Mouse (Mus musculus): ENCODE results near the gene Bicra. TPM values are rescaled to one million over a fixed set of nuclear protein-coding genes. Genes with fewer than 3 reads are reported as not detected.
A peak's percentile ranks its signal among the peaks of the same experiment; 100 is the strongest.

The Bicra gene
- total and polyA plus RNA-seq, 3 experiments: 0.81 to 14.1 TPM; not detected in 1

DNA sequence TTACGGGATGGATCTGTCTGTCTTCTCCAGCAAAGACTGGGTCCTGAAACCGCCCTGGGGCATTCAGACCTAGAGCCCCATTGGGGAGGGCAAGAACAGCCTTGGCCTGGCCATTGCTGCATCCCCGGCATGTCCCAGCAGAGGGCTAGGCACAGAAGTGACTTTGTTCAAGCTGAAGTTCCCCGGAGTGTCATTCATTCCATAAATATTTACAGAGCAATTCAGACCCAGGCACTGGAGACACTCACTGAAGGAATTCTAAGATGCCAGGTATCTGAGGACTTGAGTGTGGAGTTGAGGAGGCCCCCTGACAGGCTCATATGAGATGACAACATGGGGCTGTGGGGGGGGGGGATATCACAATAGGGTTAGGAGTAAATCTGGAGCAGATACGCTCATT, 91.6 kb downstream of the Bicra start:
- TF ChIP-seq SMC3 (IDR thresholded peaks at IDR 0.05; ENCODE audit: low read depth, low read length) (no peak), USF1 (IDR thresholded peaks at IDR 0.05; ENCODE audit: low read depth, low read length) (no peak), TCF12 (IDR thresholded peaks at IDR 0.05; ENCODE audit: low read depth, low read length) (no peak), MAZ (IDR thresholded peaks at IDR 0.05; ENCODE audit: low read depth, low read length) (no peak), POLR2AphosphoS2 (IDR thresholded peaks at IDR 0.05; ENCODE audit: low read length) (no peak), MXI1 (IDR thresholded peaks at IDR 0.05; ENCODE audit: low read depth, low read length) (no peak), ZNF384 (IDR thresholded peaks at IDR 0.05; ENCODE audit: low read depth, low read length) (no peak), USF2 (IDR thresholded peaks at IDR 0.05; ENCODE audit: borderline replicate concordance in 1 of 2, insufficient read depth in 1 of 2, low read depth in 1 of 2, low read length in 2 of 2) (no peak), ZMIZ1 (IDR thresholded peaks at IDR 0.05; ENCODE audit: low read depth, low read length) (no peak), SIN3A (IDR thresholded peaks at IDR 0.05; ENCODE audit: low read length) (no peak), ZKSCAN1 (IDR thresholded peaks at IDR 0.05; ENCODE audit: low read depth, low read length) (no peak)
- Histone ChIP-seq H3K9me3 (replicated peaks; ENCODE audit: insufficient read depth, low read length) (no peaks in the 10 kb centered on the region), H3K4me3 (ENCODE audit: control insufficient read depth in 1 of 2, insufficient read depth in 1 of 2, low read depth in 2 of 2, low read length in 2 of 2) (no peak overlapping the region), H3K9ac (ENCODE audit: control insufficient read depth, low read depth, low read length, poor library complexity, severe bottlenecking) (no peak overlapping the region), H3K79me2 (ENCODE audit: control insufficient read depth, insufficient read depth, low read length, poor library complexity) (no peaks in the 10 kb centered on the region), H3K27ac (ENCODE audit: control insufficient read depth, low read depth, low read length) (no peak overlapping the region), H3K36me3 (ENCODE audit: control insufficient read depth in 1 of 2, insufficient read depth in 2 of 2, low read length in 2 of 2) (peaks cover 0 to 28% of the 10 kb centered on the region in 2 experiments; a peak in 2 of 4 replicates), H3K4me1 (ENCODE audit: control insufficient read depth in 1 of 2, insufficient read depth in 2 of 2, low read length in 2 of 2) (peaks cover 0 to 37% of the 10 kb centered on the region in 2 experiments; a peak in 2 of 4 replicates), H3K27me3 (ENCODE audit: control insufficient read depth in 1 of 2, insufficient read depth in 2 of 2, low read length in 2 of 2) (no peaks in the 10 kb centered on the region)
- DNase-seq (ENCODE audit: low read depth, low spot score): no peak

DNA sequence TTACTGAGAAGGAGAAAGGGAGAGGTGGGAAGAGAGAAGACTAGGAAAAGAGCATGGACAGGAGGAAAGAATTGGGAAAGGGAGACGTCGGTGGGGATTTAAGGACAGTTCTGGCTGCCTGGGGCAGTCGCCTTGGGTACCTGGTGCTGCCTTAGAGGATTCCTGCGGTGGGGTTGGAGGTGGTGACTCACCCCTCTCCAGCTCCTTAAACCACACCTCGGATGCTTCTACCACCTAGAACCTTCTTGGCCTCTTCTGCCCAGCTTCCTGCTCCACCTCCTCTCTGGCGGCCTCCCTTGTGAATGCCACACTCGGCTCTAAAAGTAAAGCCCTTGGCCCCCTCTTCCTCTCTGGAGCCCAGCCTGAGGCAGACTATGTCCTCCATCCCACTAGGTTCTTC, 92.2 kb downstream of the Bicra start:
- TF ChIP-seq RCOR1 (IDR thresholded peaks at IDR 0.05; ENCODE audit: low read depth, low read length): no peak
- no peak for TF ChIP-seq POLR2AphosphoS2 (IDR thresholded peaks at IDR 0.05; ENCODE audit: low read length)
- TF ChIP-seq SMC3 (IDR thresholded peaks at IDR 0.05; ENCODE audit: low read depth, low read length): no peak
- TF ChIP-seq NELFE (IDR thresholded peaks at IDR 0.05; ENCODE audit: low read depth, low read length): no peak
- no peak for TF ChIP-seq TBP (IDR thresholded peaks at IDR 0.05; ENCODE audit: low read depth, low read length)
- no peak for TF ChIP-seq ZKSCAN1 (IDR thresholded peaks at IDR 0.05; ENCODE audit: low read depth, low read length)
- TF ChIP-seq JUND (IDR thresholded peaks at IDR 0.05; ENCODE audit: low read depth, low read length): no peak
- TF ChIP-seq E2F4 (IDR thresholded peaks at IDR 0.05; ENCODE audit: borderline replicate concordance, low read depth, low read length): no peak
- no peak for TF ChIP-seq UBTF (IDR thresholded peaks at IDR 0.05; ENCODE audit: borderline replicate concordance, insufficient read depth, low read depth, low read length)
- Histone ChIP-seq H3K9ac (ENCODE audit: control insufficient read depth, low read depth, low read length, poor library complexity, severe bottlenecking) (peak overlapping the region; percentile 46), H3K9me3 (replicated peaks; ENCODE audit: insufficient read depth, low read length) (no peaks in the 10 kb centered on the region), H3K36me3 (ENCODE audit: control insufficient read depth in 1 of 2, insufficient read depth in 2 of 2, low read length in 2 of 2) (peaks cover 0 to 28% of the 10 kb centered on the region in 2 experiments; a peak in 2 of 4 replicates), H3K79me2 (ENCODE audit: control insufficient read depth, insufficient read depth, low read length, poor library complexity) (no peaks in the 10 kb centered on the region), H3K27ac (ENCODE audit: control insufficient read depth, low read depth, low read length) (peak overlapping the region; percentile 82; the same call in 1 of the 2 replicates), H3K4me1 (ENCODE audit: control insufficient read depth in 1 of 2, insufficient read depth in 2 of 2, low read length in 2 of 2) (peaks cover 0 to 37% of the 10 kb centered on the region in 2 experiments; a peak in 2 of 4 replicates), H3K4me3 (ENCODE audit: control insufficient read depth in 1 of 2, insufficient read depth in 1 of 2, low read depth in 2 of 2, low read length in 2 of 2) (peak overlapping the region; percentile 20 to 55), H3K27me3 (ENCODE audit: control insufficient read depth in 1 of 2, insufficient read depth in 2 of 2, low read length in 2 of 2) (no peaks in the 10 kb centered on the region)
- DNase-seq (ENCODE audit: low read depth, low spot score): peak; percentile 54

Data from MEL (cell line).